Mouse (Mus musculus) splenic B cell, adult 2 months (primary cell): ENCODE results near the gene Gsto2.

Experiments
- DNase-seq: peaks from one replicate; pipeline ENCODE4 v3.0.0-alpha.2; 2011; ENCODE audit warnings: low read depth, low spot score
- H3K27me3 ChIP-seq: 2 replicates; pipeline ENCODE4 v1.6.1; 2012; ENCODE audit warnings: mild to moderate bottlenecking, low read length, moderate library complexity, mixed read lengths; ENCODE audit not compliant: control insufficient read depth, poor library complexity, insufficient read depth, severe bottlenecking
- H3K36me3 ChIP-seq: 2 replicates; pipeline ENCODE4 v1.6.1; 2012; ENCODE audit warnings: mild to moderate bottlenecking, low read length, moderate library complexity, mixed read lengths; ENCODE audit not compliant: control insufficient read depth, poor library complexity, insufficient read depth, severe bottlenecking

Gene Gsto2

DNA sequence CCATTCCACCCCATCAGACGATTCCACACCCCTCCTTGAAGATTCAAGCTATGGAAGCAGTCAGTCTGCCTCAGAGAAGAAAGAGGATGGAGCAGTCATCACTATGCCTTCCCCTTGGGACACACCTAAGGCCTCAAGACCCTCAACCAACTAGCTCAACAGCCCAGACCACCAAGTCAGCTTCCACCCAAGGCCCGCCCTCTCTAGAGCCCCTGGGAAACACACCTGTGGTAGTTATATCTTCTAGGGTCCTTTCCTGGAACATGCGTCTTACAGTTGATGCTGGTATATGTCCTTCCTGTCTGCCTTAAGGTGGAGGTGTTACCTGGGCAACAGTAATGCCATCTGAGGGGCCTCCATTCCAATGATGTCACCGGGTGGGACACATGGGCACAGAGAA lies 48.9 kb downstream of the Gsto2 start:
- H3K27me3 ChIP-seq, result no peaks in the 10 kb centered on the region
- peaks cover 2% of the 10 kb centered on the region; the same call in 1 of the 2 replicates for H3K36me3 ChIP-seq
- no peak for DNase-seq

GRCm38 (mm10) chr19:47915251-47915650 lies 49.9 kb downstream of the Gsto2 start:
- peaks cover 2% of the 10 kb centered on the region; the same call in 1 of the 2 replicates for H3K36me3 ChIP-seq
- no peaks in the 10 kb centered on the region for H3K27me3 ChIP-seq
- DNase-seq, result peak; percentile 86

- Histone ChIP-seq H3K27me3 (no peaks in the 10 kb centered on the region), H3K36me3 (peaks cover 2% of the 10 kb centered on the region; the same call in 1 of the 2 replicates)
- no peak for DNase-seq
Measured at GRCm38 (mm10) chr19:47917396-47917795, 52.1 kb downstream of the Gsto2 start.

DNA sequence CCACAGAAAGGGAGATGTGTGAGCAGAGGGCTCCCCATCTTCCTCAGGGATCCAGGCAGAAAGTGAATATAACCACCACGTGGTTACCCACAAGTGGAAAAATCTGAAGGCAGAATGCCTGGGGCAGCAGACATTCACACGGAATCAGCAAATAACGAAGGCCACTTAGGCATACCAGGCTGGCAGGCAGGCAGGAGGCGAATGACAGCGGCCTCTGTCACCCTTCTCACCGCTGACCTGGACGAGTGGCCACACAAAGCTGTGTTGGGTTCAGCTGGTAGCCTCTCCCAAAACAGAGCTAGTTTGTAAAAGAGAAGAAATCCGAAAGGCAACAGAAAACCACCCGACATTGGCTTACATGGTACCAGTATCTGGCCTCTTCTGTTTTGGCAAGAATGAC lies 52.7 kb downstream of the Gsto2 start:
- DNase-seq, result no peak

DNA sequence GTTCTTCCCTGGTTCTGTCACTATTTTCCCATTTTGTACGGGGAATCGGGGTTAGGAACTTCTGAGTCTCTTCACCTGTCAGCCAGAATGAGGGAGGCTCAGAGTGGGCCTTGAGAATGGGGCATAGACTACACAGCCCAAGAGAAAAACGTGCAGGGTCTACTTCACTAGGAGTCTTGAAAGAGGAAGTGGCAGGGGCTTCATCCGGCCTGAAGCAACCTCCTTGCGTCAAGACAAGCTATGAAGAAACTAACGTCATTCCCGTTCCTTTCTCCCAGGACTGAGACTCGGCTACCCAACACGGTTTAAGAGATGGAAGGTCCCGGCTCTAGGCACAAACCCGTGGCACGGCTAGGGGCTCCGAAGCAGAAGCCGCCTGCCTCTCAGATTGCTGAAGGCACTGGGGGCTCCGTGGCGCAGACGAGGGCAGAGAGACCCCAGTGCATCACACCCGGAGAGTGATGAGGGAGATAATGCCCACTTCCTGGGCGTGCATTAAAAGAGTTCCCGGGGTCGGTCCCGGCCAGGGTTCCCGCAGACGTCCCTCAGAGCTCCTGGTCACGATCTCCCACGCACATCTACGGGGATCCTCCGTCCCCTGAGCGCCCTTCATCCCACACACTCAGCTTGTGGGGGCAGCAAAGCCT lies 53.2 kb downstream of the Gsto2 start:
- H3K27me3 ChIP-seq, result no peaks in the 10 kb centered on the region
- DNase-seq, result peak; percentile 81
- H3K36me3 ChIP-seq, result peaks cover 2% of the 10 kb centered on the region; the same call in 1 of the 2 replicates

More for the DNA sequence above, 52.7 kb downstream of the Gsto2 start:
- Histone ChIP-seq H3K36me3 (peaks cover 2% of the 10 kb centered on the region; the same call in 1 of the 2 replicates), H3K27me3 (no peaks in the 10 kb centered on the region)

GRCm38 (mm10) chr19:47919126-47919965 lies 54.0 kb downstream of the Gsto2 start, which contains the start of the genes Cfap43 and Itprip:
Gene Cfap43, minus strand, starts transcription at chr19:47919287.
Gene Itprip, minus strand, starts transcription at chr19:47919299.
- Histone ChIP-seq H3K36me3 (no peaks in the 10 kb centered on the region; the same call in 1 of the 2 replicates), H3K27me3 (no peaks in the 10 kb centered on the region)
- peak; percentile 90 for DNase-seq

DNA sequence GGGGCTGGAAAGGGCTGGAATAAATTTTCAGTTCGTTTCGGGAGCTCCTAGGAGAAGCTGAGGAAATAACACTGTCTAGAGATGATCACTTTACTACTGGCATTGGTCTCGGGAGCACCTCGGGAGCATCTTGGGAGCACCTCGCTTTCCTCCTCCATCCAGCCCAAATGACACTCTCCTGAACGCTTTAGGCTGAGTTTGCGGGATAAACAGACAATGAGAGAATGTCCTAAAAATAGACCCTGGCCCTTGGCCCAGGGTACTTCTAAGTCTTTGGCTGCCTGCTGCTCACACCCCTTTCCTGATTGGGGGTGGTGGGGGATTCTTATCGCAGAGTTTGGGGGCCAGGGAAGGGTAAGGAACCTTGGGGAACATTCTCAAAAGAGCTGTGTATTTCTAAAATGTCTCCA lies 54.6 kb downstream of the Gsto2 start:
- Histone ChIP-seq H3K36me3 (no peaks in the 10 kb centered on the region; the same call in 1 of the 2 replicates), H3K27me3 (no peaks in the 10 kb centered on the region)
- no peak for DNase-seq

DNA sequence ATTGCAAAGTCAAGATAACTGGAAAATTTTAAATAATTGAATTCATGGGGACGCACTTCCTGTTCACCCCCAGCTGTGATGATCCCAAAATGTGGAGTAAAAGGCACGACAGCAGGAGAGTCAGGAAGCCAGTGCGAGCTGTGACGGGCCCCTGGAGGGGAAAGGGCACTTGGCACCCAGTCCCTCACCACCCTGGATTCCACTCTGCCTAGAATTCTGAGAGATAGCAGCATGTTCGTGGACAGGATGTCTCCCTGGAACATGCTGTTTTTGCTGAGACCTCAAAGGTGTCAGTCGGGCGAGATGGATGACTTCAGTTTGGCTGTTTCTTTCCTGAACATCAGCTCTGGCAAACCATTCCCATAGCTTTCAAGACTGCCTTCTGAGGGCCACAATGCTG lies 60.5 kb downstream of the Gsto2 start:
- Histone ChIP-seq H3K27me3 (no peaks in the 10 kb centered on the region), H3K36me3 (no peaks in the 10 kb centered on the region)
- DNase-seq, result no peak

DNA sequence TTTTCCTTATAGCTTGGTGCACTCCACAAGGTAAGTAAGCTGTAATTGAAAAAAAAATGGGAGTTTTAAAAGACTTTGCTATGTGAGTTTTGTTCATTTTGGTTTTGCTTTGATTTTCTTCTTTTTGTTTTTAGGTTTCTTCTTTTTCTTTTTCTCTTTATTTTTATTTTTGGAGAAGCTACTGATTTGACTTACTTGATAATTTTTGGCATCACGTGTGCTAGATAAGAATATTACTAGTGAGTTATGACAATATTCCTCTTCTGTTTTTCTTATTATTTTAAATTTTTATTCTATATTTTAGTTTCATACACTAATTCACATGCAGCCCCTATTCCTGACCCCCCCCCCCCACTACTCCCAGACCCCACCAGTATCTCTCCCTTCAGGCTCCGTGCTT lies 61.7 kb downstream of the Gsto2 start:
- Histone ChIP-seq H3K36me3 (no peaks in the 10 kb centered on the region), H3K27me3 (no peaks in the 10 kb centered on the region)
- DNase-seq, result no peak

DNA sequence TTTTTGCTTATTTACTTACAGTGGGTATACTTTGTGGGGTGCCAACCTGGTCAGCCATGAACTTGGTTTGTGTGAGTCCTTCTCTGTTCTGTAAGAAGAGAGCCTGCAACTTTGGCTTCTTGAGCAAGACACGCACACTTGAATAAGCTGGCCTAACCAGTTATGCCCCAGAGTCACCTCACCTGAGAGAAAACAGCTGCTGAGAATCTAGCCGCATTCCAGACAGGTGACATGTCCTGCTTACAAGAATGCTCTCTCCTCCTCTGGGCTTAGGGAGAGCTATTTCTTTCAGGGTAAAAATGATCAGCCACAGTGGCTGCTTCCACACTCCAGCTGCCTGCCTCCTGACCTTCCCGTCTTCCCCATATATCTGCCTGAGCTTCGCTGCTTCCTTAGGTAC lies 63.7 kb downstream of the Gsto2 start:
- Histone ChIP-seq H3K27me3 (no peaks in the 10 kb centered on the region), H3K36me3 (no peaks in the 10 kb centered on the region)
- DNase-seq, result no peak

DNA sequence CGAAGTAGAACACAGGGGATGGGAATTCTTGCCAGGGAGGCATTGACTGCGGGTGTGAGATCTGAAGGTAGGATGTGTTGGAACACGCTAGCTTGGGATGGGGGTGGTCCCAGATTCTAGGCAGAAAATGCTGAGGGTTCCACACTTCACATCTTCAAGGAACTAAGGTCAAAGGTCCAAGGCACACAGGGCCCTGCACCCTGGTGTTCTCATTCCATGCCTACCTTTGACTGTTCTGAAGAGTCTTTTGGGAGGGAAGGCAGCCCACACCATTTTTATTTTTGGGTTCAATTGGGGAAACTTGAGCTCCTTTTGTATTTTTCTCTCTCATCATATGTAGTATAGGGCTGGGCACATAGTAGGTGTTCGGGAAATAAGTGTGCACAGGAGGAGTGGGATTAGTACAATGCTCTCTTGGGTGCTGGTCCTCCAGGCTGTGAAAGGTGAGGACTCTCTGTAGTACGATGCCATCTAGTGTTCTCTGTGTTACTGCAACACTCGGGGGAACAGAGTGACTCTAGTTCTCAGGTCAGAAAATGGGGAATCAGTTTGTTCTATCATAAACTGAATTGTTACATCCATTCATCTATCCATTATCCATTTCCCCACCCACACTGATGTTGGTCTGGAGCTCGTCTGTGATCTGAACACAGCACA lies 66.8 kb downstream of the Gsto2 start:
- Histone ChIP-seq H3K27me3 (no peaks in the 10 kb centered on the region), H3K36me3 (no peaks in the 10 kb centered on the region)

DNA sequence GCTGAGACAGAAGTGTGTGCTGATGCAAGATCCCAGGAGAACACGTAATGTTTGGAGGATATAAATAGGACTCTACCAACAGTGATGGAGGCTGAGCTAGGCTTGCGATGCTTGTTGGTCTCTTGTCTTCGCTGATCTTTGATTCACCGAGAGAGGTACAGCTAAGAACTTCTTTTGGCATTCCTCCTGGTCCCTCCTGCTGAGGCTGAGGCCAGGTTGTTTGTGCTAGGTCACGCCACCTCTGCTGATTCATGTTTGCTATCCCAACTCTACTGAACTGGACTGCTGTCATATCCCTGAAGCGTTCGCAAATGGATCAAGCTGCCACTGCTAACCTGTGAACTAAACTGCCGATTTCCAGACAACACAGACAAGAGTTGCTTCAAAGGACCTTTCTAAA lies 68.8 kb downstream of the Gsto2 start:
- Histone ChIP-seq H3K36me3 (no peaks in the 10 kb centered on the region), H3K27me3 (no peaks in the 10 kb centered on the region; the same call in 1 of the 2 replicates)
- no peak for DNase-seq

More for the DNA sequence above, 66.8 kb downstream of the Gsto2 start:
- peak; percentile 86 for DNase-seq

GRCm38 (mm10) chr19:47934636-47935238 lies 69.4 kb downstream of the Gsto2 start:
- DNase-seq, result no peak
- Histone ChIP-seq H3K27me3 (no peaks in the 10 kb centered on the region; the same call in 1 of the 2 replicates), H3K36me3 (no peaks in the 10 kb centered on the region)

DNA sequence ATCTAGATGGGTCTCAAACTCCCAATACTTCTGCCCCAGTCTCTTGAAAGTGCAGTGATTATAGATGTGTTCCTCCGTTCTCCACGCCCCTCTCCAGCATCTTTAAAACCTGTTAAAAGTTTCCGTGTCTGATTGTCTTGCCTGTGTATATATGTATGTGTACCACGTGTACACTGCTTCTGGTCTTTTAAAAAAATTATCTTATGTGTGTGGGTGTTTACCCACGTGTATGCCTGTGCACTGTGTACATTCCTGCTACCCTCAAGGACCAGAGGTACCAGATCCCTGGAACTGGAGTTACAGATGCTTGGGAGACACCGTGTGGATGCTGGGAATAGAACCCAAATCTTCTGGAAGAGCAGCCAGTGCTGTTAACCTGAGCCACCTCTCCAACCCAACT lies 70.2 kb downstream of the Gsto2 start:
- no peak for DNase-seq
- H3K27me3 ChIP-seq, result no peaks in the 10 kb centered on the region; the same call in 1 of the 2 replicates
- no peaks in the 10 kb centered on the region for H3K36me3 ChIP-seq
